Mouse (Mus musculus) kidney, postnatal 0 days (tissue): Measurements from ENCODE around the gene Nhlrc4. TPM values are rescaled to one million over a fixed set of nuclear protein-coding genes. Genes with fewer than 3 reads are reported as not detected.

Experiments
- ATAC-seq: fragments of 200-750 bp; cut with Nextera tagmentation; replicated peaks from 2 replicates; pipeline ENCODE4 v1.8.0; 2017; ENCODE audit warnings: low read depth, moderate number of reproducible peaks, moderate TSS enrichment, moderate library complexity; ENCODE audit not compliant: low FRiP score
- DNase-seq: peaks from one replicate; pipeline ENCODE4 v3.0.0-alpha.2; 2016; ENCODE audit warnings: low spot score
- H3K27ac ChIP-seq: fragments of 300-500 bp; sonication (generic); 2 replicates; pipeline ENCODE4 v1.5.1; 2014; ENCODE audit warnings: mild to moderate bottlenecking
- H3K27me3 ChIP-seq: fragments of 300-500 bp; sonication (generic); 2 replicates; pipeline ENCODE4 v1.6.1; 2014; ENCODE audit warnings: low read length, mixed read lengths; ENCODE audit not compliant: insufficient read depth
- H3K36me3 ChIP-seq: fragments of 300-500 bp; sonication (generic); 2 replicates; pipeline ENCODE4 v1.6.1; 2014; ENCODE audit warnings: low read length, mixed read lengths; ENCODE audit not compliant: insufficient read depth
- H3K4me1 ChIP-seq: fragments of 300-500 bp; sonication (generic); replicated peaks from 2 replicates; pipeline ENCODE4 v1.6.1; 2014; ENCODE audit warnings: antibody characterized with exemption, low read length, mixed read lengths; ENCODE audit not compliant: insufficient read depth
- H3K4me2 ChIP-seq: fragments of 300-500 bp; sonication (generic); 2 replicates; pipeline ENCODE4 v1.6.1; 2014; ENCODE audit warnings: mild to moderate bottlenecking, low read length, moderate library complexity, mixed read lengths
- H3K4me3 ChIP-seq: fragments of 300-500 bp; sonication (generic); replicated peaks from 2 replicates; pipeline ENCODE4 v1.5.1; 2014; ENCODE audit warnings: low read depth, low read length
- H3K9ac ChIP-seq: fragments of 300-500 bp; sonication (generic); 2 replicates; pipeline ENCODE4 v1.6.1; 2014; ENCODE audit warnings: low read depth, low read length
- H3K9me3 ChIP-seq: fragments of 300-500 bp; sonication (generic); replicated peaks from 2 replicates; pipeline ENCODE4 v1.6.1; 2016; ENCODE audit warnings: low read length, inconsistent platforms, mixed read lengths
- CTCF ChIP-seq: IDR thresholded peaks from 2 replicates; pipeline ENCODE4 v1.5.1; 2016; ENCODE audit warnings: antibody characterized with exemption, low read depth, mild to moderate bottlenecking, moderate library complexity
- WGBS: fragments of 180-500 bp; shearing (Covaris S2); extraction: QIAGEN DNeasy Blood & Tissue Kit; methylation state at CpG from one replicate; pipeline ENCODE4 v1.1.7; 2014; 5-methylcytosine and 5-hydroxymethylcytosine counted together
- polyA plus RNA-seq: library from polyadenylated mRNA; unstranded; fragments of >200 nt; fragmentation: Nextera tagmentation; extraction: Ambion mirVana; gene quantifications from 2 replicates; pipeline ENCODE4 v1.2.1, GENCODE M21; 2015

Gene Nhlrc4
- polyA plus RNA-seq = 1.1 and 2.5 TPM in 2 replicates

DNA sequence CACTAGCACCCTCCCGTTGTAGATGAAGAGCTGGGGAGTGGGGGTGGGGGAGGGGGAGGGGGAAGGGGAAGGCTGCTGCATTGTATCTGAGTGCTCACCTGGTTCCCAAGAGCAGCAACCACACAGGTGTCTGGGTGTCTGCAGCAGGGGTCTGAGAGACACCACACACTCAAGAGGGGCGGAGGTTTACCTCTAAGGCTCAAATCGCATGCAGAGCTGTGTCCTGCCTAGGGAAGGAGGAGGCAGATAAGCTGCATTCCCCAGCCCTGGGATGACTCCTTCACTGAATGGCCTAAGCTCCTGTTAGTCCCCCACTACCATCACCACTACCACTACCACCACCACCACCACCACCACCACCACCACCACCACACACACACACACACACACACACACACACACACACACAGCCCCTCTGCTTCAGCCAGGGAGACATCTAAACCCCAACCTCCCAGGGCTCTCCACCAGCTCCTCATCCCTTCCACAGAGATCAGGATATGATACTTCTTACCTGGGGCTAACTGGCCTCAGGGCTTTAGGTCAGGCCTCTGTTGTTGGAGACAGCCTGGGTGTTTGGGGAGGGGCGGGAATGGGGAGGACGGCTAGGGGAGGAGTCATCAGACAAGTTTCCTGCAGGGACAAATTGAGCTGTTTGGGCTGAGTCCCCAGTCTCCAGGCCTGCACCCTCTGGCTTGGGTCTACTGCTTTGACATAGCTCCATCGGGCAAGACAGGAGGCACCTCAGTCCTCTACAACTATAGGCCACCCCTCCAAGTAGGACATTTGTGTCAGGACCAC lies at the start of gene Nhlrc4, which contains the start of gene Pigq:
Gene Nhlrc4, minus strand, starts transcription at position 596 of the 798 bp plus-strand sequence.
Gene Pigq, minus strand, starts transcription at position 571 of the 798 bp plus-strand sequence.
- Histone ChIP-seq H3K36me3 (no peaks in the 10 kb centered on the region), H3K9ac (no peak within 1 kb of the TSS), H3K27me3 (no peaks in the 10 kb centered on the region), H3K4me1 (peaks cover 7% of the 10 kb centered on the region), H3K4me3 (no peak within 1 kb of the TSS), H3K4me2 (no peak within 1 kb of the TSS), H3K9me3 (no peaks in the 10 kb centered on the region), H3K27ac (peak within 1 kb of the TSS; percentile 71)
- DNase-seq (no peak), ATAC-seq (no peak)
- TF ChIP-seq CTCF = no peak
- WGBS = 63% methylated on average over 6 of the region's 6 CpGs

DNA sequence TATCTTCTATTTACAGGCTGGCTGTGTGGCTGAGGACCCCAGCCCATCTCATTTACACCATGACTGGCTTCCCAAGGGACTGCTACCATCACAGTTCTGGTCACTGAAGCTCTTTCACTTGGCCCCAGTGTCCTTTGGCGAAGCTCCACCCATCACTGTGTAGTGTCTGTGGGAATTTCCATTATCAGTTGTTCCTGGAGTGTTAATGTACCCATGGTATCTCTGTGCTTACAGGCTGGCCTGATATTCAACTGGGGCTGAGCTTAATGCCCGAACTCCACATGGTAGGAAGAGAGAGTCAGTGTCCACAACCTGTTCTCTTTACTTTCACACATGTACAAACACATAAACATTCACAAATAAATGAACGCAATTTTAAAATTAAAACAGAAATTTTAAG lies 48.7 kb upstream of the Nhlrc4 start:
- H3K4me3 ChIP-seq = no peak overlapping the region
- H3K27me3 ChIP-seq = no peaks in the 10 kb centered on the region
- H3K27ac ChIP-seq = no peak overlapping the region
- no peak overlapping the region for H3K9ac ChIP-seq
- H3K4me1 ChIP-seq = no peaks in the 10 kb centered on the region; the same call in 1 of the 2 replicates
- 91% methylated on average over 3 of the region's 3 CpGs for WGBS
- DNase-seq = no peak
- H3K36me3 ChIP-seq = peaks cover 31% of the 10 kb centered on the region
- ATAC-seq = no peak
- H3K4me2 ChIP-seq = no peak overlapping the region
- no peaks in the 10 kb centered on the region for H3K9me3 ChIP-seq
- TF ChIP-seq CTCF = no peak

DNA sequence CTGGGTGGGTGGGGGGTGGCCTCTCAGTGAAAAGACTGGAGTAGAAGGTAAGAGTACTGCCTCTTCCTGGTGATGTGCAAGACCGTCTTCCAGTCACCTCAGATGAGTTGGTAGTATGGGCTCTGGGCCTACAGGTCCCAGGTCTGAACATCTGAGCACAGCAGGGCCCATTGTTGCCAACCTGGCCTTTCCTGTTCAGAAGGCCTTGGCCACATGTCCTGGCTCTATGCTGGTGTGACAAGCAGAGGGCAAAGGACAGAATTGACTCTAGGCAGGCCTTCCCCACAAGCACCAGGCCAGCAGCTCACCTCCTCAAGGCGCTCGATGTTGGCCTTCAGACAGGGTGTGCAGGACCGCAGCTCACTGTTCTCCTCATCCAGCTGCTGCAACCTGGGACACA lies 47.5 kb upstream of the Nhlrc4 start:
- Histone ChIP-seq H3K4me2 (no peak overlapping the region), H3K4me1 (no peaks in the 10 kb centered on the region), H3K27ac (no peak overlapping the region), H3K36me3 (peaks cover 25% of the 10 kb centered on the region), H3K9ac (no peak overlapping the region), H3K9me3 (no peaks in the 10 kb centered on the region), H3K27me3 (no peaks in the 10 kb centered on the region), H3K4me3 (no peak overlapping the region)
- WGBS = 98% methylated on average over 4 of the region's 4 CpGs
- no peak for TF ChIP-seq CTCF
- ATAC-seq (no peak), DNase-seq (no peak)

DNA sequence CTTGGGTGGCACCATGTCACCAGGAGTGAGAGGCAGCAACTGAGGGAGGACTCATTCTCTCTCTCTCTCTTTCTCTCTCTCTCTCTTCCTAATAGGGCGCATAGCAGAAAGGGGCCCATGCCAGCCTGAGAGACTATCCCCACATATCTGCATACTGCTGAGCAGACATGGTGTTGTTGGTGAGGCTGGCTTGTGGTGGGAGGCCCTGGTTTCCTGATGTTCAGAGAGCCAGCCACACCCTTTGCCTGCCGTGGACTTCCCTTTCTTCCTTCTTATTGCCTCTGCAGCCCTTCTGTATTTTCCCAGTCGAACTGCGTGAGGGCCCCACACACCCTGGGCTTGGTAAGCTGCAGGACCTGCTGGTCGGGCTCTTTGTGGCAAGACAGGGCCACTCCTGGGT lies 45.6 kb upstream of the Nhlrc4 start:
- ATAC-seq (no peak), DNase-seq (no peak)
- Histone ChIP-seq H3K27ac (no peak overlapping the region), H3K27me3 (no peaks in the 10 kb centered on the region), H3K9ac (no peak overlapping the region), H3K36me3 (peaks cover 25% of the 10 kb centered on the region), H3K4me2 (no peak overlapping the region), H3K4me3 (no peak overlapping the region), H3K9me3 (no peaks in the 10 kb centered on the region), H3K4me1 (no peaks in the 10 kb centered on the region)
- 87% methylated on average over 5 of the region's 5 CpGs for WGBS
- no peak for TF ChIP-seq CTCF

DNA sequence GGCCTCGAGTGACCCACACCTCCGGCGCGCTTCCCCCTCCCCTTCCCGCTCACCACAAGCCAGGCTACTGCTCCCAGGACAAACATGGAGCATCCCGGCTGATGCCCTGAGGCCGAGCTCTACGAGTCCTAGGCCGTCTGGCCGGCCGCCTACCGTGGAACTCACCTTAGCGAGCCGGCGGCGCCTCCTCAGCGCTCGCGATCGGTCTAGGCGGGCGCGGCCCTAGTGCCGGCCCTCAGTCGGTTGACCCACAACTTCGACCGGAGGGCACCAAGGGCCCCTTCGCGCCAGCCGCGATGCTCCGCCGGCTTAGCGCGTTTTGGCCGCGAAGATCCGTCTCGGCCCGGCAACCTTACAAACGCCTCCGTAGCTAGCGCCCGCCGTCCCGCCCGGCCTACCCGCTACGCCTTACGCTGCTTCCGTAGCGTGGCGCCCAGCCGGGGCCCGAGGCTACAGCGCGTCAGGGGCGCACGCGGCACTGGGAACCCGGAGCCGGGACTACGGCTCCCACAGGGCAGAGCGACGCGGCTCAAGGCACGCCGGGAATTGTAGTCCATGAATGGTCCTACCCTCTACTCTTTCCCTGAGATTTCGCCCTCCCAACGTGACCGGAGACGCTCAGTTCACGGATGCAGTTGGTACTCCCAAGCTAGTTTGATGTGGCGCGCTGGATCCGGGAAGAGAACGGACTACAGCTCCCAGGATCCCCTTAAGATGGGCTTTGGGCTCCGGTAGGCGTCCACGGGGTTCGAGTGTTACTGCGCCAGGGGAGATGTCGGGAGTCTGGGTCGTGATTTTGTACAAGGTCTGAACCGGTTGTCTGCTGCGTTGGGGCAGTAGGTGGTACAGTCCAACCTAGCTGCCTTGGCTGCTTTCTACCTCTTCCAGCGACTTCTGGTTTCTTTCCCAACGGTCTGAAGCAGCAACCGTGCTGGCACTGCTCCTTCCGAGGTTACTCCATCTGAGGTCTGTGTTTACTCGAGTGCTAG lies 40.8 kb upstream of the Nhlrc4 start, which contains the start of gene Capn15:
Gene Capn15, minus strand, starts transcription at position 491 of the 989 bp plus-strand sequence.
- no peak for TF ChIP-seq CTCF
- Histone ChIP-seq H3K36me3 (peaks cover 12% of the 10 kb centered on the region; the same call in 1 of the 2 replicates), H3K27ac (peak within 1 kb of the TSS; percentile 85), H3K4me2 (peak within 1 kb of the TSS; percentile 94), H3K27me3 (no peaks in the 10 kb centered on the region), H3K9me3 (no peaks in the 10 kb centered on the region), H3K9ac (peak within 1 kb of the TSS; percentile 92), H3K4me1 (peaks cover 11% of the 10 kb centered on the region; the same call in 1 of the 2 replicates), H3K4me3 (peak within 1 kb of the TSS; percentile 89)
- DNase-seq = peak; percentile 99
- WGBS = under 1% methylated on average over 91 of the region's 91 CpGs
- peak; percentile 97 for ATAC-seq
